Mouse (Mus musculus) mesoderm, embryonic 11.5 days (tissue): ENCODE measurements at regions not wholly inside any gene's neighbourhood (a gene's known extent, or its start where the extent isn't known, plus 50 kb on each side); places are given as distances from the start of the nearest gene placed in this dataset.
A peak's percentile ranks its signal among the peaks of the same experiment; 100 is the strongest.

Experiments
- DNase-seq: peaks from one replicate; pipeline ENCODE4 v3.0.0-alpha.2; 2012; ENCODE audit warnings: low read depth, low spot score

DNA sequence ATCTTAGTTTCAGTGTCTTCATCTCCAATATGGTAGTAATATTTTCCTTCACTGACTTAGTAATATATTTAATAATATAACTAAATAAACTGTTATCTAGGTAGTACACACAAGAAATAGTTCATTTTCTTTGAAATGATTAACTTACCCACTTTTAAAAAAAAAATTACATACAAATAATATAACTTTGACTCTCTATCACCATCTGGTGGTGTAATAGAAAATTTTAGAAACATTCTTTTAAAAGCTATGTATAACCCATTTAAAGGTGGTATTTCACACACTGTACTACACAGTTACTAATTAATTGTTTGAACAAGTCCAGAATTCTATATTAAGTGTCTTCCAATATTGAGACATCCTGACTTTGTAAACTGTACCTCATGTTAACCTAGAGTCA lies 53.9 kb upstream of the Olfr266 start:
- DNase-seq, result no peak

DNA sequence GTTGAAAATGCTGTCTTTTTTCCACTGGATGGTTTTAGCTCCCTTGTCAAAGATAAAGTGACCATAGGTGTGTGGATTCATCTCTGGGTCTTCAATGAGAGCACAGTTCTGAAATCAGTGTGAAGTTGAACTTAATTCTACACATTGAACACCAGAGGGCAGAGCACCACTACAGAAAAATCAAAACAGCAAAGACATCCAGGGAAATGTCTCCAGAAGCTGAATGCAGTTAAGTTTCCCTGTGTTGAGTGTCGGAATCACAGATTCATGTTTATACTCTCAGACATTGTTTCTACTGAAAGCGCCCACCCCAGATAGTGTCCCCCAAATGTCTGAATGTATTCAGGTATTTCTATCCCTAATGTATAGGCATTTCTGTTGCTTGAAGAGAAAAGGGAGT lies 77.1 kb upstream of the Olfr266 start:
- peak; percentile 42 for DNase-seq

DNA sequence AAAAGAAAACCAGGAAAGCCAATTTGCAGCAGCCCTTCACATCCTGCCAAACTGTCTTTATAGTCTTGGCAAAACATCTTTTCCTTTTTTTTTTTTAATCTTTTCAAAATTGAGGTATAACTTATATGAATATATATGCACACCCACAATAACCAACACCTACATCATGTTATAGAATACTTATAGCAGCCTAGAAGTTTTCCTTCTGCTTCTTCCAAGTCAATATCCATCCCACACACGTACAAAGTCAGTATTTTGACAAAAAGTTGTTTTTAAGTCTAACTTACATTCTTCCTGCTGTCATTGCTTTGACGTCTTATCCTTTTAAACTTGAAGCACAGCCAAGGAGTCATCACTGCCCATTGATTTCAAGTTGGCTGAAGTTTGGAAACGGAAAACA lies 80.6 kb upstream of the Olfr266 start:
- DNase-seq, result no peak

DNA sequence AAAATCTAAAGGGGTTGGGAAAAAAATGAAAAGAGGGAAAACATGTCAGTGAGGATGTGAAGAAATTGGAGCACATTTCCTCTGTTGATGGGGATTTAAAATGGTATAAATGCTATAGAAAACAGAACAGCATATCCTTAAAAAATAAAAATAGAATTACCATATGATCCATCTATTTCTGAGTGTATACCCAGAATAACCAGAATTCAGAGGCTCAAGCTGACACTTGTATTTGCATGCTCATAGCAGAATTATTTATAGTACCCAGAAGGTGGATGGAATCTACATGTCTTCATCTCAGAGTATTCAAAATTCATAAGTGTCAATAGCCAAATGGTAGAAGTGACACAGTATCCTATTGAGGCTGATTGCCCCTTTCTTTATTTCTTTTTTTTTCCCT lies 99.9 kb upstream of the Kcna3 start:
- no peak for DNase-seq

DNA sequence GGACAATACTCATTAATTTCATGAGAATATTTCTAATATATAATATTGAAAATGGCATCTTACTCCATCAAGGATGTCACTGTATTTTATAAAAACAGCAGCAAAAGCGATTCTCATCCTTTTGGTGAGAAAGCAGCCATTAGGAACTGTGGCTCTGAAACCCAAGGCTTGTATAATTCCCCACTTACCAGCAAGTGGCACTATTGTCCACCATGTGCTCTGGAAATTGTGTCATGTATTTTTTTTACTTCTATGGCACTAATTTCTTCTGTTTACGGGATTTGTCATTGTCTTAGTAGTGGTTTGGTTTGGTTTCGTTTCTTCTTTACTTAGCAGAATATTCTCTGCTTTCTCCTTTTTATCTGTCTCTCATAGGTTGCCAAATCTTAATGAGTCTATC lies 95.9 kb upstream of the Kcna3 start:
- DNase-seq, result no peak

DNA sequence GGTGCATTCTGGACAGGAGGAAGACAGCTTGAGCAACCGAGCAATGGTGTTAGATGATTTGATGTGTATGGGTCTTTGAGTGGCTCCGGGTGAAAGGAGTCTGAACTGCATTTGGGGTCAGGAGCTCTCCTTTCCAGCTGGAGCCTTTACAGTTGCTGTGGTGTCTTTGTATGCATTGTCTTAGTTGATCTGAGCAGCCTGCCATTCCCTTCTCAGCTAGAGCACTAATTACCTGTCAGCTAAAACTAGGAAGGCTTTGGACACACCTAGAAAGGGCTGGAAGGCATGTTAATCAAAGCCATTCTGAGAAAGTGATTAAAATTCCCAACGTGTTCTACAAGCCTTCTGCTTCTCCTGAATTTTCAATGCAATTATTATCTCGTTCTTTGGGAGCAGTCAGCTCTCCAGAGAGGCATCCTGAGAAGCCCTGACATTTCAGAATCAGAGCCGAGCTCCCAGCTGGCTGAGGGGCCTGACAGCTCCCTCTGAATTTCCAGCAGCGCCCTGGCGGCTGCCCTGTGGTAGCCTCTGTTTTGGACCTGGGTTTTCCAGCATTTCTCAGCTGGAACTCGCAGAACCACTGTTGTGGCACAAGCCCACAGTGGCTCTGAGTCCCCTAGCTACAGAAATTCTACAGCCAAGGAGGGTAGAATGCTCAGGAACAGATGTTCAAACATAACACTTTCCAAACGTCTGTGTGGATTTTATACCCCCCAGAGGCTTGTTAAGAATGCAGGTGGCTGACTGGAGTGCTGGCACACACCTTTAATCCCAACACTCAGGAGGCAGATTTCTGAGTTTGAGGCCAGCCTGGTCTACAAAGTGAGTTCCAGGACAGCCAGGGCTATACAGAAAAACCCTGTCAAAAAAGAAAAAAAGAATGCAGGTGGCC lies 80.2 kb upstream of the Kcna3 start:
- no peak for DNase-seq

DNA sequence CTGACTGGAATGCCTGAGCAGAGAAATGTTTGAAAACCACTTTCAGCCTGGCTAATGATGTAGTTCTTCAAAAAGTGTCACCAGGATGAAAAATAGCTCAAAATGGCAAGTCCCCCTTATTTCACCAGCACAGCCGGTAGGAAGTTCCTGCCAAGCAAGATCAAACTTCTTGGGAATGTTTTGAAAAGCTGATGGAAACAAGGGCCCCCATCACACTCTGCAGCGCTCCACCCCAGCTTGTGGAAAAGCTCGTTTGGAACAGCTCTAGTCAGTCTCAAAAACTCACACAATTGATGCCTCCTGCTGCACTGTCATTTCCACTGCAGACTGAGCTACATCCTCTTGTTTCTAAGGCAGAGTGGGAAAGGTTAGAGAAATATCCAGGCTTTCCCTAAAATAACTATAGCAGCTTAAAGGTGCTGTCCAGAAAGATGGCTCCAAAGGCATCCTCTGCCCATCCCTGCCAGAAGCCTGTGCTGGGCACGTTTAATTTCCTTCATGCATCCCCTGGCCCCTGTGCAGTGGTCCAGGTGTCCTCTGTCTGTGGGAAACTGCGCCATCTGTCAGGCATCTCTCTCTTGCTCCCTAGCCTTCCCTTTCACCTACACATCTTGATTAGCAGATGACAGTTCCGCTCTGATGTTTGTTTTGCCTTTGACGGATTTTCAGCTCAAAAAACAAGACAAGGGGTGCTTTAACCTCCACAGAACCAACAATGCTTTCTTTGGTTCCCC lies 78.6 kb upstream of the Kcna3 start:
- DNase-seq, result no peak

DNA sequence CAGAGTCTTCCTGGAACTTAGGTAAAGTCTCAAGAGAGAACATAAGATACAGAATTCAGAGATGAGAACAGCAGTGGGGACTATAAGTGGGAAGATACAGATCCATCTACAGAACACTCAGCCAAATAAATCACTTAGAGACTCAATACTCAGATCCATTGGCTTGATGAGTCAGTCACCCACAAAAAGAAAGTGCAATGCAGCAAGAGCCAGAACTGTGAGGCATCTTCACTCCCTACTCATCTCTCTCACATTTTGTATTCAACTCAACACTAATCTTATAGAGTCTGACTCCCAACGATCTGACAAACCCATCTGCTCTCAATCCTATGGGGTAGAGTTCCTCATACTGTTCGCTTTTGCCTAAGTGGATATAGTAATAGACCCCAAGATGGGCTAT lies 77.8 kb upstream of the Kcna3 start:
- DNase-seq, result no peak

DNA sequence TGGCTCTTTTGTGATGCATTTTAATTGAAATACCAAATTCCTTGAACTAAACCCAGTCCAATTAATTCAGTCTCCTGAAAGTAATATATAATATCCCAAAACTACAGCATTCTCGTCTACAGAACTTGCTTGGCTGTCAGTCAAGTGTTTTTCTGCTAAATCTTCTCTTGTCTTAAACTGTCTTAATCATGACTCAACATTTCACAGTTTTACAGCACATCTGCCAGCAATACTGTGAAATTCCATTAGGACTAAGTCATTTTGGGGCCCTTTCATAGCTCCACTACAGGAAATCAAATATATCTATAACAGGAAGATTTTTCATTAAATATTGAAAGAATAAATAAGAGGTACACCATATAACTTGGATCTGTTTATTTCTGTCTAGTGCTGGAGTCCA lies 75.4 kb upstream of the Kcna3 start:
- no peak for DNase-seq

DNA sequence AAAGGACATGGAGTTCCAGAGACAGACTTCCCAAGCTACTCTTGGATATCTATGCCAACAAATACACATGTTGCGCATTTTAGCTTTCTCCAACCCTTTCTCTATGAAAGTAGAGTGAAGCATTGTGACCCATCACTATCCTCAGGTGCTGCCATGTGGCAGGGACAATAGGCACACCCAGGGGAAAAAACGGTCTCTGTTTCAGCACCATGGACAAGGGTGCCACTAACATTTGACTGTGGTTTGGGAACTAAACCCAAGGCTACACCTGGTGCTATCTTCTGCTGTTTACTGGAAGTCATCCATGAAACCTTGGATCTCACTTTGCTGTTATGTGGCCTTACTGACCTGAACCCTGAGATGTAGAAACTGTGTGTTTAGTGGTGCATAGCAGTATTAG lies 73.5 kb upstream of the Kcna3 start:
- DNase-seq, result peak; percentile 43

DNA sequence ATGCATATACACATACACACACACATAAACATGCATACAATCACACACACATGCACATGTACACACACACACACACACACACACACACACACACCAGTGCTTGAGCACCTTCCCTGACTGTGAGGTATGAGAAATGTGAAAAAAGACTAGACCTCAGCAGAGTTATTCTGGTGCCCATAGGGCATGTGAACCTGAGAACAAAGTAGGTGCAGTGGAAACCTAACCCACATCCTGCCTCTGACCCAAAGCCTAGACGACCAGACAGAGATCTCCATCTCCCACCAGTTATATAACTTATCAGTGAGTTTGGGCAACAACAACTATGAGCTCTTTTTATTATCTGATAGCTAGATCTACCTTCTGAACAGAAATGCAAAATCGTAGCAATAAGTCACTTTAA lies 69.8 kb upstream of the Kcna3 start:
- no peak for DNase-seq

DNA sequence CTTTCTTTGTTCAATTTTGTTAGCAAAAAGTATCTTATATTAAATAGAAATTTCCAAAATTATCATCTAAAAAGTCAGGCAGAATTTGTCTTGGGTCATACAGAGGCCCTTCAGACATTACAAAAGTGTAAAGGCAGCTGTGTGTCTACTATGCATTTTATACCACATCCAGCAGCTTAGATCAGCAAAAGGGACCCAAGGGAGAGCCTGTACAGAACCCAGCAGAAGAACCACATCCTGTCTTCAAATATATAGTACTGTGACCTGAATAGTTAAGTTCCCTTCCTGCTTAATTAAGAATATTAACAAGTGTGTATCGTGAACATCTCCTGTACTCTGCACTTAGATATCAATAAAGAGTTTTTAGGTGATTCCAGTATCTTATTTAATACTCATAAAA lies 68.5 kb upstream of the Kcna3 start:
- DNase-seq, result no peak

DNA sequence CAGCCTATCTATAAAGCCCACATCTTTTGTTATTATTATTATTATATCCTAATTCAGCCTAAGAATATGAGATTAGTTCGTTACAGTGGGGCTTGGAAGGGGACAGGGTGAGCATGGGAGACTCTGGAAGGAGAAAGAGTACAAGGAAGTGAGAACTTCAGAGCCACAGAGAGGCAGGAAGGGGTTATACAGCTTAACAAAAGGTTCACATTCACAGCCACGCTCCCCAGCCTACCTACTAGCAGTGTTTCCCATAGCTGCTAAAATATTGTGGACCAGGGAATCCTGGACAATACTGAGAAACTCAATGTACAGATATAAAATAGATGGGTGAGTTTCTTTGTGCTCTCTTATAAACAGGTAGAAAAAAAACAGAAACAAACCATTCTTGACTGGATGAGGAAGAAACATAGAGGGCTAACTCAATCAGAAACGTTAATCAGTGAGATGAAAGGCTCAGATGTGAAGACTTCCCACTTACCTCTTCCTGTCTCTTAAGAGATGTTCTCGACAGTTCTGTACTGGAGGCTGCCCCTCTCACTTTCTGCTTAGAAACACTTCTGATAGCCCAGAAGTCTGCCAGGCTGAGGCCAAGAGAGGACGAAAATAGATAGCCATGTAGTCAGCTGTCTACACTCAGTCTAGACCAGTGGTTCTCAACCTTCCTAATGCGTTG lies 61.7 kb upstream of the Kcna3 start:
- no peak for DNase-seq

DNA sequence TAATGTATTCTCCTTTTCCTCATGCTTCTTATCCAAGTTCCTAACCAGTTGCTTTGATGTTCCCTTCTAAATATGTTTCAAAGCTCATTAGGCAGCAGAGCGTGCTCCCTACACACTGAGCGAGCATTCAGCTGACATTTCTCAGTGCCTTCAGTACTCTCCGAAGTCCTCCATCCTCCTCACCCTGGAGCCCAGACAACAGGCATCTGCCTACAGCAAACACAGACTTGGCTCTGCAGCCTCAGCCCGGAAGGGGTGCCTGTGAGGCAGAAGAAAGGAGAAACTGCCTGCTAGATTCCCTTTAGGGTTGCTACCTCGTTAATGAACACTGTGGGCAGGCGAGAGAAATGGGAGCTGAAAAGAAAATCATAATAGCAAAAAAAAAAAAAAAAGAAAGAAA lies 57.2 kb upstream of the Kcna3 start:
- DNase-seq, result no peak

DNA sequence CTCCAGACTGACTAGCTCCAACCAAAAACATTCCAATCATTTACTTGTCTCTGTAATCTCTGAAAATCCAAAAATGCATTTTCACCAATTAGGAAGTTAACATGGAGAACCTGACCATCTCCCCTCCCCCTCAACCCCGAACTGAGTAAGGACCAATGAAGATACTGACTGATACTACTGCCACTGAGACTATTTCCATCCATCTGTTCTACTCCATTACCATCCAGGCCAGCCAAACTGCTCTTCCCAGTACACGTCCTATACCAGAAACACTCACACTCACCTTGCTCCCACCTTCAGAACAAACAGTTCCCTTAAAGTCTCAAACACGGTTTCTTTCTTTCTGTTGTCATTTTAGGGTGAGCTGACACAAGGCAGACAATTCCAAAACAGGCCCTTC lies 55.1 kb upstream of the Kcna3 start:
- no peak for DNase-seq

DNA sequence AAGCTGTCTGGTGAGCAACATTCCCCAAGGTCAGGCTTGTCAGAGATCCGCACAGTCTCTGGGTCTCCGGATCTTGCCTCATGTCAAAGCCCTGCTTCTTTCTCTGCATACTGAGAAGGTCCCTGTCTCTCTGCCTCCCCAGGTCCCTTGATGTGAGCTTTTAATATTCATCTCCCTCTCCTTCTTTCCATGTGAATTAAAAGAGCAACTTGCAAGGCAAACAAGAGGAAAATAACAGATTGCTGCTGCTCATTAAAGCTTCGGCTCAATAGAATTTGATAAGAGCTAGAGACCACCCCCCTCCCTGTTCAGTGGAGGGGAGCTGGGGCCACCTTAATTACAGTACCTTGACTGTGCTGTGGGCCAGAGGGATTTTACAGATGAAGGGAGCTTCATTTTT lies 54.6 kb upstream of the Kcna3 start:
- no peak for DNase-seq

DNA sequence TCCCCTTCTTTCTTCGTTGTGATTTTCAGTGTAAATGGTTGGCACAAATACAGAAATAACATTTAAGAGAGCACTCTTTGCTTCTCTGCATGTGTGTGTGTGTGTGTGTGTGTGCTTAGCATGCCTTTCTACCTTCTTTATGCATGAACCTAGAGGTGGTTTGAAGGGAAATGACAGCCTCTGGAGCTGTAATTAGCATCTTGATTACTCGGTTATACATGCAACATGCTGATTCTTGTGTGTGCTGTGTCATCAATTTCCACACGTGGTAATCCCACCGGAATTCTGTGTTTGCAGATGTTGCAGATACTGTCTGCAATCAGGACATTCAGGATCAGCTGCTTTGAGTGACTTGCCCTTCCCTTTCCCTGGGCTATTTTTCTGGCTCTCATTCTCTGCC lies 51.7 kb upstream of the Kcna3 start:
- DNase-seq, result no peak
